Mouse (Mus musculus): Measurements from ENCODE around the gene Ggta1.

DNA sequence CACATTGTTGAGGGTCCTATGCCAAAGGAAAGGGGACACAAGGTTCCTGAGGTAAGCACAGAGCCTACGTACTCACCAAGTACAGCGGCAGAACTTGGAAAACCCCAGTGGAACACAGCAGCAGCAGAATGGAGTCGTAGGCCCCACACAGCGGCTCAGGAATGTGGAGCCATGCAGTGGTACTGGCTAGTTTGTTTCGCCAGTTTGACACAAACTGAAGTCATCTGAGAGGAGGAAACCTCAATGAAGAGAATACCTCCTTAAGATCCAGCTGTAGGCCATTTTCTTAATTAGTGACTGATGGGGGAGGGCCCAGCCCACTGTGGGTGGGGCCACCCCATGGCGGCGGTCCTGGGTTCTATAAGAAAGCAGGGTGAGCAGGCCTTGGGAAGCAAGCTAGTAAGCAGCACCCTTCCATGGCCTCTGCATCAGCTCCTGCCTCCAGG lies 1.1 kb upstream of the Ggta1 start:
- TF ChIP-seq CTCF (IDR thresholded peaks at IDR 0.05; ENCODE audit: low read depth, low read length) (no peak), POLR2A (IDR thresholded peaks at IDR 0.05; ENCODE audit: extremely low read depth, insufficient read depth, low read length) (no peak)
